Mouse (Mus musculus) lung, adult 18-20 months (tissue): ENCODE measurements around the gene Crtap.
A peak's percentile ranks its signal among the peaks of the same experiment; 100 is the strongest.

ENCODE experiments used
- DNase-seq, 2 experiments: peaks; one replicate each; pipeline ENCODE4 v3.0.0; 2022; ENCODE audit warnings: mixed read lengths in 2 of 2

Crtap gene

DNA sequence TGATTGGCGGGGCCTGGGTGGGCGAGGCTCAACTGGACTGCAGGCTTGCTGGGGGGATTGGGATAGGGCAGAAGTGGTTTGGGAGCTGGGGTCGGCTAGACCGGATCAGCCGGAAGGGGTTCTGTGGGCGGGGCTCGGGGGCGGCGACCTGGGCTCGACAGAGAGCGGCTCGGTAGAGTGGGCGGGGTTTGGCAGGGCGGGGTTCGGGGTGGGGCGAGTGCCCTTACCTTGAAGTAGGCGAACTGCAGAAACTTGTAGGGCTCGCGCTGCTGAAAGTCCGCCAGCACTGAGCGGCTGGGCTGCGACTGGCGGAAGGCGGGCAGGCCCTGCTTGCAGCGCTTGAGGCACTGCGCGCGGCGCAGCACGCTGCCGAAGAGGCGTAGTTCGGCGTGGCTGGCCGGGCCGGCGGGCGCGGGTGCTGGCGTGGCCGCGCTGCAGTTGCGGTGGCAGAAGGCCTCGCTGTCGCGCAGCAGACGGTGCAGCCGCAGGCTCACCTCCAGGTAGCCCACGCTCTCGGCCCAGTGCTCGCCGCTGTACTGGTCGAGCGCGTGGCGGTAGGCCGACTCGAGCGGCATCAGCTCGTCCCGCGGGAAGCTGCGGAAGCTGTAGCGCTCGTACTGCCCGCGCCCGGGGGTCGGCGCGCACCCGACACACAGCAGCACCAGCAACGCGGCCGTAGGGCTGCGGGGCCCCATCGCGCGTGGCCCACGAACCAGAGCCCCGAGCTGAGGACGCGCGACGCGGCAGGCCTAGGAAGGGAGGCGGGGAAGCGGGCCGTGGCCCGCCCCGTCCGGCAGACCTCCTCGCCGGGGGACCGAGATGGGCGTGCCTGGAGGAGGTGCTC, at the start of gene Crtap:
TSS of gene Crtap (minus strand) at position 771 of the 844 bp plus-strand sequence.
- DNase-seq, result peak; percentile 76 to 81

GRCm38 (mm10) chr9:114435668-114436067, 45.2 kb upstream of the Crtap start:
- DNase-seq, result no peak

- no peak for DNase-seq
Measured at GRCm38 (mm10) chr9:114428103-114428834, 37.8 kb upstream of the Crtap start.

DNA sequence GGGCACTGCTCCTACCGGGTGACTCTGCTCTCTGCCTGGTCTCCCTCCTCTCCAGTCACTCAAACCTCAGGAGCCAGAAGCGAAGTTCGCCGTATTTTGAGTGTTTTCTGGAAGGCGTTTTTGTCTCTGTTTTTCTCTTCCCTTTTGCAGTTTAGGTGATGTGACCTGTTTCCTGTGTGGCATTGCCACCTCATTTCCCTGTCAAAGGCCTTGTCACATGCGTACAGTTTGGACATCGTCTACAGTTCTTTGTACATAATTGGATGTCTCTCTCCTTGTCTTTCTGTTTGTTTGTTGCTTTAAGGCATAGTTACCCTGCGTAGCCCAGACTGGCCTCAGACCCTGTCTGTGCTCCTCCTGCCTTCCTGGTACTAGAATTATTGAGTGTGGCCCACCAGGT, 37.0 kb upstream of the Crtap start:
- DNase-seq, result no peak

GRCm38 (mm10) chr9:114426201-114426600, 35.7 kb upstream of the Crtap start:
- DNase-seq, result peak in 1 of 2 experiments; percentile 33

- no peak for DNase-seq
Measured at GRCm38 (mm10) chr9:114425576-114425975, 35.1 kb upstream of the Crtap start.

DNA sequence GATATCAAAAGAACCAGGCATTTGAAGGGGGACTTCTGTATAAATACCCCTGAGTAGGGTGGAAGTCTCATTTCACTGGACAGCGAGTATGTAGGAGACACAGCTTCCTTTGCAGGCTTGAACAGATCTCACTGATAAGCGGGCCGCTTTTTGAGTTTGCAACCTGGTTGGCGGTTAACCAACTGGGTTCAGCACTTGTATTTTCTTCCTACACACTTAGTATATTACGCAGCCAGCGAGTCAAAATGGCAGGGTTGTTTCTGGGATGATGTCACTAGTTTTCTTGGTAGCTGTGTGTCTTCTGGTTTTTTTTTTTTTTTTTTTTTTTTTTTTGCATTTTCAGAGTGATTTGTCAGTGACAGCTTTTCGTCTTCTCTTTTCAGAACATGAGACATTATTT, 31.3 kb upstream of the Crtap start:
- DNase-seq, result no peak

DNA sequence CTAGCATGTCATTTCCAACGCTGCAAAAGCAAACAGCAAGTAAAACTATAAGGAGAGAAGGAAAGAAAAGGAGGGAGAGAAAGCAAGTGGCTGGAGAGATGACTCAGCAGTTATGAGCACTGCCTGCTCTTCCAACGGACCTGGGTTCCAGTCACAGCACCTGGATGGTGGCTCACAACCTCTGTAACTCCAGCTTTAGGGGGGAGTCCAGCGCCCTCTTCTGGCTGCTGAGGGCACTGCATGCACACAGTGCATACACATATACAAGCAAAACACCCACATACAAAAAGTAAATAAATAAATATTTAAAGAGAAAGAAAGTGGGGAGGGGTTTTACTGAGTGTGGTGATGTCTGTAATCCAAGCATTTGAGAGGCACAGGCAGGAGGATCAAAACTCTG, 30.6 kb upstream of the Crtap start:
- no peak for DNase-seq

- DNase-seq, result no peak
Measured at GRCm38 (mm10) chr9:114420443-114420842, 30.0 kb upstream of the Crtap start.

DNA sequence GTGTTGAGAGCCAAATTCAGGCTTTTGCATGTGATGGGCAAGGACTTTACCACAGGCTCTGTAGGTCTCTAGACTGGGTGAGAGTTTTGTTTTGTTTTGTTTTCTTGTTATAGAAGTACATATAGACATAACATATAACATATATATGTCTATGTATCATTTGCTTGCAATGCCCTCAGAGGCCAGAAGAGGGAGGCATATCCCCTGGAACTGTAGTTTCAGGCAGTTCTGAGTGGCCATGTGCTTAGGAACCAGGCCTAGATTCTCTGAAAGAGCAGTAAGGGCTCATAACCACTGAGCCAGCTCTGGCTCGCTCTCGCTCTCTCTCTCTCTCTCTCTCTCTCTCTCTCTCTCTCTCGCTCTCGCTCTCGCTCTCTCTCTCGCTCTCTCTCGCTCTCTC, 27.7 kb upstream of the Crtap start:
- DNase-seq, result peak; percentile 27 to 28

DNA sequence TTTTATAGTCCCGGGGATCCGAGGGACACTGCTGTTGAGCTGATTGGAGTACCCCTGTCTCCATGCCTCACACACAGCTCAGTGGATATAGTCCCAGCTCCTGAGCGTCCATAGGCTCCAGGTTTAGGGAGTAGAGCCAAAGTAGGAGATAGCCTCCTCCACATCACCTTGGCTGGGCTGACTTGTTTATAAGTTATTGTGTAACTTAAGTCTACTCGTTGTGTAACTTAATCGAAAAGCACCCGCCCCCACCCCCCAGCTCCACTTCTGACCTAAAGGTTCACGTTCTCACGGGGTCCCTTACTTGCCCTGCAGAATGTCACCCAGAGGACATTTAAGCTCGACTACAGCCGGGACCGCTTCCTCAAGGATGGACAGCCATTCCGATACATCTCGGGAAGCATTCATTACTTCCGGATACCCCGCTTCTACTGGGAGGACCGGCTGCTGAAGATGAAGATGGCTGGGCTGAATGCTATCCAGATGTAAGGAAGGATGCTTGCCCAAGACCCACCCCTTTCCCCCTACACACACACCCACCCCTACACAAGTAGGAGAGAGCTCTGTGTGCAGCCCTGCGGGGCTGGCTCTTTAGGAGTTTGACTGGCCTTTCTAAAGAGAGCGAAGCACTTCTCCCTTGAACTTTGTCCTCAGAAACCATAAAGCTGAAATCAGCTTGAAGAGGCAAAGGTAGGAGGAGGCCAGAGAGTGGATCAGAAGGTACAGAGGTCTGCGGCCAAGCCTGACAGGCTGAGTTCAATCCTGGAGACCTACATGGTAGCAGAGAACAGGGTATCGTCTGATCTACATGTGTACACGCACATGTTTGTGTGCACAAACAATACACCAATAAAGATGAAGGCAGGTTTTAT, 26.4 kb upstream of the Crtap start:
- no peak for DNase-seq

DNA sequence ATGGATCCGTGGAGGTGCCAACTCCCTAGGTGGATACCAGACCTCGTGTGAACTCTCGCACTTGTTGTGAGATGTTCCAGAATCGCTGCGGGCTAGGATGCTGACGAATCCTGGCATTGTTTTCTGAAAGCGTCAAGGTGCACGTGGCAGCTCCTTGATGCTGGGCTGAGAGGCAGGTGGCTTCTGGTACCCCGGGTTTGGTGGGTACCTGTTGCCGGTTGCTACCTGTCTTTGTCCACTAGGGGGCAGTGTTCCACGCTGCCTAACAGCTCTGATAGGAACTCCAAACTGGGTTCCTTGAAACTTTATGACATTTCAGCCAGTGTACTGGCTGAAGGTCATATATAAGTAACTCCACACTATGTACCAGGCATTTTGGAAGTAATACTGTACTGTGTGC, 25.2 kb upstream of the Crtap start:
- DNase-seq, result peak; percentile 13 to 26

DNA sequence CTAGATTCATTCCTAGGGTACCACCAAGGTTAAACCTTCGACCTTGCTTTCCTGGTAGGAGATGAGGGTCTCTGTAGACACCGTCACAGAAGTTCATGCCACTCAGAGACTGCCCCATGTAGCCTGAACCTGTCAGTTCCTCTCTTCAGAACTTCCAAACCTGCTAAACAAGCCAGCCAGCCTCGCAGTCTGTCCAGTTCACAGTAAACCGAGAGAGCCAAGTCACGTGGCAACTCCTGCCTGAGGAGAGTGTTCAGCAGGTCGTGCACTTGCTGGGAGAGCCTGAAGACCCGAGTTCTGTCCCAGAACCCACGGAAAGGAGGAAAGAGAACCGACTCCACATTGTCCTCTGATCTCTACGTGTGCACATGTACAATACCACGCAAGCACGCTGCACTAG, 23.4 kb upstream of the Crtap start:
- DNase-seq, result peak; percentile 22 to 38

DNA sequence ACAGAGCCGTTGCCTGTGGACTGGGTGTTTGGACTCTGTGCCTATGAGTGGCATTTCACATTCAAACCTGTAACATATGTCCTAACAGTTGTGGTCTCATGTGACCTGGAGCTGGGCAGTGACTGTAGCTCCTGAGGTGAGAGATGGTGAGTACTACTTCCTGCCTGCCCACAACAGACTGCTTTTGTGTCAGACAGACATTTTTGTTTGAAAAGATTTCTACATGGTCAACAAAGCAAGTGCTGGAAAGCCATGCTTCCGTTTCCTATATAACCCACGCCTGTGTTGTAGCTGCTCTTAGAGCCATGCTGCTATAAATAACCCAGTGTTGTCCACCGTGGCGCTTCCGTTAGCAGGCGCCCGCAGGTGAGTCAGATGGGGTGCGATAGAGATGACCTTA, 21.9 kb upstream of the Crtap start:
- DNase-seq, result no peak

DNA sequence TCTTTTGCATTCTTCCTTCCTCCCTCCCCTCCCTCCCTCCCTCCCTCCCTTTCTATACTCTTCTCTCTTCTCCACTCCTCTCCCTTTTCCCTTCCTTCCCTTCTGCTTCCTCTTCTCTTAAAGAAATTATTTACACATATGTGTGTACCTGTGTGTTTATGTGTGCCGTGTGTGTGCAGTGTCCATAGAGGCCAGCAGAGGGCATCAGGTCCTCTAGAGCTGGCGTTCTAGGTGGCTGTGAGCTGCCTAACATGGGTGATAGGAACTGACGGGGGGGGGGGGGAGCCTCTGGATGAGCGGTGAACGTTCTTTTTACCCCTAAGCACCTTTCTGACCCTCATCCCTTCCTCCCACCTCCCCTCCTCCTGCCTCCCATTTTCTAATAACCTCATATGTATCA, 20.8 kb upstream of the Crtap start:
- no peak for DNase-seq

- no peak for DNase-seq
Measured at GRCm38 (mm10) chr9:114410313-114410862, 19.9 kb upstream of the Crtap start.

- no peak for DNase-seq
Measured at GRCm38 (mm10) chr9:114407676-114408075, 17.2 kb upstream of the Crtap start.

DNA sequence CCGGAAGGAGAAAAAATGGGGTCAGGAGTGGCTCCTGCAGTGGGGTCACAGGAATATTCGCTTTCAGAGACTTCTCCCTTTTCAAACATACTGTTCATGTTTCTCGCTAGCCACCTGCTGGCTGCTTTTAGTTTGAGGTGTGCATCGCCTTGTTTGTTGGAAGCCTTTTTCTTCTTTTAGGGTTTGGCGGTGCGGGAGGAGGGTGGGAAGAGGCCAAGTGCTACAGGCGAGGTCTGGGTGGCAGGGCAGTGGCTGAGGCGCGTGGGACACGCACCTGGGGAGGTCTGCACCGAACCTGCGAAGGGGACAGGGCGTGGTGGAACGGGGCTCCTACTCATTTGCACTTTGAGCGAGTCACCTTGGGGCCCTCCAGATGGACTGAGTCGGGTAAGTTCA, 11.2 kb upstream of the Crtap start:
- DNase-seq, result peak; percentile 20 to 25

- DNase-seq, result peak; percentile 79 to 86
Measured at GRCm38 (mm10) chr9:114400949-114401684, 10.6 kb upstream of the Crtap start, which contains the start of the genes Glb1 and Tmppe. TSS of gene Glb1 (plus strand) at chr9:114401076. TSS of gene Tmppe (plus strand) at chr9:114401105.

- DNase-seq, result no peak
Measured at GRCm38 (mm10) chr9:114400588-114400948, 10.1 kb upstream of the Crtap start.

DNA sequence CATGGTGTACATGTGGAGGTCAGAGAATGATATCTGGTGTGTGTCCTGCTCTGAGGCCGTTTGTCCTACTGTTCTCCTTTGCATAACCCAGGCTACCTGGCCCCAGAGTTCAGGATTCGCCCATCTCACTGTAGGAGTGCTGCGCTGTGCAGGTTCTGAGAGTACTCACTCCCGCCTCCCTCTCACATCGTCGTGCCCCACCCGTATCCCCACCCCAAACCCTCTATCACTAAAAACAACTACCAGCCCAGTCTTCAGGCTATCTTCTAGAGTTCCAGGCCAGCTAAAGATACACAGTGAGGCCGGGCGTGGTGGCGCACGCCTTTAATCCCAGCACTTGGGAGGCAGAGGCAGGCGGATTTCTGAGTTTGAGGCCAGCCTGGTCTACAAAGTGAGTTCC, 9.2 kb upstream of the Crtap start:
- DNase-seq, result no peak

DNA sequence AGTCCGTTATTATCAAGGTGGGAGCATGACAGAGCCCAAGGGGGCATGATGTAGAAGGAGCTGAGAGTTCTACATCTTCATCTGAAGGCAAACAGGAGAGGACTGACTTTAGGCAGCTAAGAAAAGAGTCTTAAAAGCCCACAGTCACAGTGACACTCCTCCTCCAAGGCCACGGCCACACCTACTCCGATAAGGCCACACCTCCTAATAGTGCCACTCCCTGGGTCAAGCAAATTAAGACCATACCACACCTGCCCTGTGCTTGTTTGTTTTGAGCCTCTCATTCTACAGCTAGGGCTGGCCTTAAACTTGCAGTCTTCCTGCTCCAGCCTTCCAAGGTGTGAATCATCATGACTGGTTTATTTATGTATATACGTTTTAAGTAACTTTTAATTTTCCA, 4.8 kb upstream of the Crtap start:
- no peak for DNase-seq
